Mouse (Mus musculus) cerebral cortex, adult 2 months (tissue): ENCODE data around the gene Tti1.

Experiments
- WGBS: fragments of 180-500 bp; shearing (Covaris S2); methylation state at CpG from one replicate; pipeline ENCODE4 v1.1.7; 2018; 5-methylcytosine and 5-hydroxymethylcytosine counted together

Tti1 gene

DNA sequence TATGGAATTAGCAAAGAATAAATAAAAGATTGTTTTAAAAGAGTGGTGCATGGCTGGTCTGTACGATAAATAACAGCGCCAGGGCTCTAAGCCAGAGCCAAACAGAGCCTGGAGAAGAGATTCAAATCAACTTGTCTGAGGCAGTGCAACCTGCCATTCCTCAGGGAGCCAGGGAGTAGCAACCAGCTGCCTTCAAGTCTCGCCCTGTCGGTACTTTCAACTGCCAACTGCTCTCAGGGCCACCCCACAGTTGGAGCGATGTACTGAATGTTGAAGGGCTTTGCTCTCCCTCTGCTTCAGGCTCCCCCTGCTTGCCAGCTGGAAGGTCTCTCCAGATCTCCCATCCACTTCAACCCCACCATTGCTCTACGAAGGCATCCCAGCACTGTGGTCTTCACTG, 58.1 kb downstream of the Tti1 start:
- whole genome bisulfite sequencing: 62% methylated on average over 6 of the region's 6 CpGs

DNA sequence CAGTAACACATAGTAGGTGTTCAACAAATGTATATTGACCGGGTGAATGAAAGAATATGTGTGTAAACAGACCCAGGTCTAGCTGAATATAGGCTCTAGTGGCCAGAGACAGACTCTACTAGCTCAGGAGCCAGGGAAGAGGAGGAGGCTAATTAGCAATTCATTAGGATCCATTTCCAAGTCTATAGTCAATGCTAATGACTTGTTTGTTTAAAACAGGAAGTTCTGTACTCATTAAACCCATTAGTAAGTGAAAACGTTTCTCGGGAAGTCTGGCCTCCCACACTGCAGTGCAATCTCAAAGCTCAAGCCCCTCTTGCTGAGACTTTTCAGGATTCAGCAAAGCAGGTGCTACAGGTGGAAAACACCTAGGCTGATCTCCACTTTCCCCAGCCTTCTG, 60.4 kb downstream of the Tti1 start:
- 33% methylated on average over 3 of the region's 3 CpGs for WGBS

DNA sequence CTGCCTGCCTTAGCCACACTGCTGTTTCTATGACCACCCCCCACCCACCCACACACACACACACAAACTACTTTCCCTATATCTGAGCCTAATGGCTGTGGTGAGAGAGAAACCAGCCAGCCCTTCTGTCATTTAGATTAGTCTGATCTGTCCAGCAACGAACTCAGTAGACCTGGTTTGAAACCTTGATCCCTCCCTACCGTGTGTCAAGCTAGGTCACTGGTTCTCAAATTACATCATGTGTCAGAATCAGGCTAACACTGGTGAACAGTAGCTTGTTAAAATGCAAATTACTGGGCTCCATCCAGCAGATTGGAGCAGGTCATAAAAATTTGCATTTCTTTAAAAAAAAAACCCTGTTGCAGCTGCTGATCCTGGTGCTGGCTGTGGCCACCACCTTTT, 70.5 kb downstream of the Tti1 start:
- 40% methylated on average over 2 of the region's 2 CpGs for WGBS

DNA sequence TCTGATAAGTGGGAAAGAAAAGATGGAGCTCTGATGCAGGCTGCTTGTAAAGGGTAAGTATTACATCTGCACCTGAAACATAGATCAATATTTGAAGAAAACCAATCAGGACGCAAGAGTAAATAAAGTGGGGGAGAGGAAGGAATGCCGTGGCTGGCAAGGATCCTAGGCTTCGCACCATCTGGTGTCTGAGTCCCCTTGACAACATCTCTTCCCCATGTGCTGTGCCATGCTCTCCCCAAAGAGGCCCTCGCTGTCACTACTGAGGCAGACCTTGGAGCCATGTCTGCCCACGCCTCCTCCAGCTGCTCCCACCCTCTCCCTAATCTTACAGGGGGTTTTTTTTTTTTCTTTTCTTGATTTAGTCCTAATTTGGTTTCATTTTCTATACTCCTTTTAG, 74.3 kb downstream of the Tti1 start:
- 57% methylated on average over 5 of the region's 5 CpGs for WGBS

DNA sequence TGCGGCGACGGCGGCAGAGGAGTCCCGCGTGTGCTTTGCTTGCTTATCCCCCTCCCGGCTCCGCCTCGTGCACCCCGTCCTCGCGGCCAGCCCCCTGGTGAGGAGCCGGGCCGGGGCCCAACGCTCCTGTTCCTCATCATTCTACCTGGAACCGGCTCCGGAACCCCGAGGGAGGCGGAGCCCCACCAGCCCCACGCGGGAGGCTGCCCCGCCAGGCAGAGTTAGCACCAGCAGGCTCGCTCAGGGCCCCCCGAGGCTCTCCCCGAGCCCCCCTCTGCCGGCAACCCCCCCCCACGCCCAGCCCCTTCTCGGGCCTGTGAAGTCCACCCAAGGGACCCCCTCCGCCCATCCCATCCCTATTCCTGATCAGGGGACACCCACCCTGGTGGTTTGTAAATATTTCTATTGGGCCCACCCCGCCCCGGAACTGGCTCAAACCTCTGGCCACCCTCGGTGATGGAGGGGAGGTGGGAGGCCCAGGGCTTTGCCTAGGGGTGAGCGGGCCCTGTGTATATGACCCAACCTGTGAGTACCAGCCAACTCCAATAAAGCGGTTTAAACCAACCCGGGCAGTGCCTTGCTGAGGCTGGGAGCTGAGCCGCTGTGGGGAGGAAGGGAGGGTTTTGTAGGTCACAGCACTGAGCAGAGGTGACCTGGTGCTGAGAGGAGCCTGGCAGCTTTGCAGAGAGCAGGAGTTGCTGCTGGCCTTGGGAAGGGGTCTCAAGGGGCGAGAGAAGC, 83.9 kb downstream of the Tti1 start:
- 20% methylated on average over 34 of the region's 37 CpGs for WGBS

DNA sequence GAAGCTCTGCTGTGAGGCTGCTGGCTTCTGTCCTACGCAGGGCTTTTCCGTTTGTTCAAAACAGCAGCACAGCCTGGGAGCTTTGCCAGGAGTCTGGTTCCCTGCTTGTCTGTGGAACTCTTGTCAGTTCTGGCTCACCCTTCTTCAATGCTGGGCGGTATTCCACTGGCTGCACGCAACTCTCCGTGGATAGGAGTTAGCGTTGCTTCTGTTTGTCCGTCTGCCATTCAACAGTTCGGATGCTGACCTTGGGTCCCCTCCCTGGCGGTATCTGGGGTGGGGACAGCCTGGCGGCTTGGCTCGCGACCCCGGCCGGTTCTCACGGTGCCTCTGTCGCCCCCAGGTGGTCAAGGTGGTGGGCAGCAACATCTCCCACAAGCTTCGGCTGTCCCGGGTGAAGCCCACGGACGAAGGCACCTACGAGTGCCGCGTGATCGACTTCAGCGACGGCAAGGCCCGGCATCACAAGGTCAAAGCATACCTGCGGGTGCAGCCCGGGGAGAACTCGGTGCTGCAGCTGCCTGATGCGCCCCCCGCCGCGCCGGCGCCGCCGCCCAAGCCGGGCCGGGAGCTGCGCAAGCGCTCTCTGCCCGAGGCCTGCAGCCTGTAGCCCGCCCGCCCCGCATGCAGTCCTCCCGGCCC, 84.6 kb downstream of the Tti1 start:
- WGBS: 1% methylated on average over 42 of the region's 47 CpGs

DNA sequence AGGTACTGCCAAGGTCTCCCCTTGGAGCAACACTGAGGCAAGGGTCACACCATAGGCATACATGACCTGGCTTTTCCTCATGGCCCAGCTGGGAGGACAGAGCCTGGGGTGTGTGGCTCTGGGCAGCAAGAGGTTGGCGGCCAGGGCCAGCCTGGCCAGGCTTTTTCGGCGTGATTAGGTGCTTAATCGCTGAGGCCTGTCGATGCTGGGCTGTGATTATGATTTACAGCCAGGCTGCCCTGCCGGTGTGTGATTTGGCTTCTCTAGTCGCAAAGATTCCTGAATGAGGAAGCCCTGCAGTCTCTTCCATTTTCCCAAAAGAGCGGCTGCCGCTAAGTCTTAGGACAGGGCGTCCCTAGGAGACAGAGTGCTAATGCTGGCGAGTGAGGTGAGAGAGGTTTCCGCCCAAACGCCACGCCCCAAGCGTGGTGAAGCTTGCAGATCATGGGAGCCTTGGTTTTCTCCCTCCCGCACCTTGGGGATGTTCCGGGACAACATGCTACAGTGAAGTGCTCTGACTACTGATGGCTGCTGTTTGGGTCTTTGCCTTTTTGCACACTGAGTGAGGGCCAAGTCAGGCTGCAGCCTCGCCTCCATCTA, 87.5 kb downstream of the Tti1 start:
- 50% methylated on average over 18 of the region's 18 CpGs for WGBS

DNA sequence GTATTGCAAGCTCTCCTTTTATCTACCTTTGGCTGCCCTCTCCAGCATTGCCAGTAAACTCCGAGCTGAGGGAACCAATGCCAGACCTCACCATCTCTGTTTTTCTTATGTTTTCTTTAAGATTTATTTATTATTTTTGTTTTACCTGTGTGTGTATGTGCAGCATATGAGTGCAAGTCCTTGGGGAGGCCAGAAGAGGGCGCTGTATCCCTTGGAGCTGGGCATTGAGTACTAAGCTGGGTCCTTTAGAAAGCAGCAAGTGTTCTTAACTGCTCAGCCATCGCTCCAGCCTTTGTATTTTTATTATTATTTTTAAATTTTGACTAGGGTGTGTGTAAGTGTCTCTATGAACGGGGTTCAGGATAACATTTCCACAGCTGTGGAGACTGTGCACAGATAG, 91.6 kb downstream of the Tti1 start:
- WGBS: 86% methylated on average over 4 of the region's 4 CpGs

DNA sequence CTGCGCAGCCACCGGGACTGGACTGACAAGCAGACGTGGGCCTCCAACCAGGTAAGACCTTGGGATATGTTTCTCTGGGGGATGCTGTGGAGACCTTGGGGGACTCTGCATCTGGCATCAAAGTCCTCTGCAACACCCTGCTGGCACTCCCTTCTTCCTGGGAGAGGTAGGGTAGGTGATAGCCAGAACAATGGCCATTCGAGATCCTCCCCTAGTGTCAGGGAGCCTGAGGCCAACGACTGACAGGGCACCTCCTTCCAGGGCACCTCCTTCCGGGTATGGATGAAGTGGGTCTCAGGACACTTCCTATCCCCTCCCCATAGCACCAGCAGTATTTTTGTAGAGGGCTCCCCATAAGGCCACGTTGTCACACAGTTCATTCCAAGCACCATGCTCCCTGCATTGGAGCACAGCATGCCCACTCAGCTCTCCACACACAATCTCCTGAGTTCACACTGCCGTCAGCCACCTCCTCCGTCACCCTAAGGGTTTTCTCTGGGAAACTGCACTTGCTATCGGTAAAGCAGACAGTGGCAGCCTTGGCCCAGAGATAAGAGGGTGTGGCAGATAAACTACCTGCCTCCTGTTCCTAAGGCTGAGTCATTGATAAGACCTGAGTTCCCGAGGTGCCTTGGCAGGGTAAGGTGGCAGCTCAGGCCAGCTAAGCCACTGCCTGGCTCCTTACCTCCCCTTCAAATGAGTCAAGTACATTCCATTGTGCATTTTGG, 92.6 kb downstream of the Tti1 start:
- WGBS: 72% methylated on average over 11 of the region's 11 CpGs

DNA sequence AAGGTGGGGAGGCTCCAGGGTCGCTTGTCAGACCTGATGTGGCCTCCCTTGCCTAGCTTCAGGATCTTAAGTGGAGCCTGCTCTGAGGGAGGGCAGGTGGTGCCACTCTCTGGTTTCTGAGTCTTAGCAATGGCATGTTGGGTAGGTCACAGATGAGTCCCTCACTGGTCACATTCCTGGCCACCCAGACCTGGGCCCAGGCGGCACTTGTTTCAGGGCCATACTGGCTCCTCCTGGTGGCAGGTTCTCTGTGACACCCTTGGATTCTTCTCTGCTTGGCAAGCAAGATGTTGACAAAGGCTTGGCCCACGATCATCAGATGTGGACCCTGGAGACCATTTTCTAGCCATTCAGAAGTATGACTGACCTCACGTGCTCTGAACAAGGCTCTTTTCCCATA, 95.6 kb downstream of the Tti1 start:
- 86% methylated on average over 4 of the region's 4 CpGs for WGBS
